Mouse (Mus musculus) kidney, postnatal 25 days (tissue): ENCODE measurements around the gene B4galnt3.

Experiments
- DNase-seq, 2 experiments: peaks; one replicate each; pipeline ENCODE4 v3.0.0; 2021; ENCODE audit warnings: mixed read lengths in 2 of 2

B4galnt3 gene

GRCm38 (mm10) chr6:120274181-120274580 lies 20.2 kb downstream of the B4galnt3 start:
- no peak for DNase-seq

GRCm38 (mm10) chr6:120264151-120264550 lies 30.2 kb downstream of the B4galnt3 start:
- no peak for DNase-seq

- peak; percentile 44 to 67 for DNase-seq
Measured at GRCm38 (mm10) chr6:120263608-120264007, 30.8 kb downstream of the B4galnt3 start.

GRCm38 (mm10) chr6:120262886-120263531 lies 31.4 kb downstream of the B4galnt3 start:
- peak in 1 of 2 experiments; percentile 56 for DNase-seq

GRCm38 (mm10) chr6:120259481-120259880 lies 34.9 kb downstream of the B4galnt3 start:
- no peak for DNase-seq

GRCm38 (mm10) chr6:120256431-120256935 lies 37.9 kb downstream of the B4galnt3 start:
- DNase-seq, result no peak

- DNase-seq, result no peak
Measured at GRCm38 (mm10) chr6:120255701-120256100, 38.7 kb downstream of the B4galnt3 start.

- peak in 1 of 2 experiments; percentile 32 for DNase-seq
Measured at GRCm38 (mm10) chr6:120255144-120255543, 39.2 kb downstream of the B4galnt3 start.

- DNase-seq, result peak; percentile 69 to 71
Measured at GRCm38 (mm10) chr6:120254640-120255039, 39.7 kb downstream of the B4galnt3 start.

- no peak for DNase-seq
Measured at GRCm38 (mm10) chr6:120252741-120253140, 41.6 kb downstream of the B4galnt3 start.

- peak; percentile 37 to 74 for DNase-seq
Measured at GRCm38 (mm10) chr6:120251010-120251409, 43.3 kb downstream of the B4galnt3 start.

GRCm38 (mm10) chr6:120249831-120250230 lies 44.5 kb downstream of the B4galnt3 start:
- peak; percentile 48 to 68 for DNase-seq

GRCm38 (mm10) chr6:120246676-120247075 lies 47.7 kb downstream of the B4galnt3 start:
- DNase-seq, result no peak

GRCm38 (mm10) chr6:120243250-120243649 lies 51.1 kb downstream of the B4galnt3 start:
- DNase-seq, result peak; percentile 36 to 60

GRCm38 (mm10) chr6:120242530-120242929 lies 51.8 kb downstream of the B4galnt3 start:
- peak; percentile 35 to 58 for DNase-seq

GRCm38 (mm10) chr6:120241453-120241852 lies 52.9 kb downstream of the B4galnt3 start:
- no peak for DNase-seq

GRCm38 (mm10) chr6:120240461-120240860 lies 53.9 kb downstream of the B4galnt3 start:
- DNase-seq, result peak; percentile 38 to 71

- no peak for DNase-seq
Measured at GRCm38 (mm10) chr6:120235874-120236273, 58.5 kb downstream of the B4galnt3 start.

GRCm38 (mm10) chr6:120232885-120233284 lies 61.5 kb downstream of the B4galnt3 start:
- DNase-seq, result no peak

GRCm38 (mm10) chr6:120230441-120230840 lies 63.9 kb downstream of the B4galnt3 start:
- DNase-seq, result no peak

GRCm38 (mm10) chr6:120229806-120230205 lies 64.6 kb downstream of the B4galnt3 start:
- no peak for DNase-seq

- no peak for DNase-seq
Measured at GRCm38 (mm10) chr6:120227068-120227467, 67.3 kb downstream of the B4galnt3 start.

- DNase-seq, result no peak
Measured at GRCm38 (mm10) chr6:120225355-120225754, 69.0 kb downstream of the B4galnt3 start.

GRCm38 (mm10) chr6:120222669-120223068 lies 71.7 kb downstream of the B4galnt3 start:
- peak; percentile 83 to 88 for DNase-seq

GRCm38 (mm10) chr6:120219281-120219680 lies 75.1 kb downstream of the B4galnt3 start:
- DNase-seq, result no peak
